Mouse (Mus musculus) layer of hippocampus, postnatal 25 days (tissue): ENCODE measurements at regions not wholly inside any gene's neighbourhood (a gene's known extent, or its start where the extent isn't known, plus 50 kb on each side); places are given as distances from the start of the nearest gene placed in this dataset.

ENCODE experiments used
- DNase-seq, 2 experiments: peaks; one replicate each; pipeline ENCODE4 v3.0.0; 2022; ENCODE audit warnings: mixed read lengths in 2 of 2, low spot score in 1 of 2; ENCODE audit errors: extremely low spot score in 1 of 2

DNA sequence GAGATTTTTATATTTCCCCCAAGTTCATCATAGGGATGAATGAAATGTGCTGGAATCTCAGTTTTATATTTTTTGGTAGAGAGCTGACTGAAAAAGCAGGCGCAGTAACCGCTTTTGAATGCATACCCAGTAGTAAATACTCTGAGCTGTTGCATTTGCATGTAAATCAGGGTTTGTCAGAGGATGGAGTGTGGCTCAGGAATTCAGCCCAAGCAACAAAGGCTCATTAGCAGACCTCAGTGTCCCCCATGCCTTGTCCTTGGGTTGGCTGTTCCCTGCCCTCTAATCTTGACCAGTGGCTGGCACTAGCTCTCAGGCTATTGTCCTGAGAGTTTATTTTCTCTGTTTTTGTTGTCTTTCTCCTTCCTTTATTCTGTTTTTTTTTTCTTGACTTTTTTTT, 258.4 kb downstream of the Slc4a3 start:
- no peak for DNase-seq

DNA sequence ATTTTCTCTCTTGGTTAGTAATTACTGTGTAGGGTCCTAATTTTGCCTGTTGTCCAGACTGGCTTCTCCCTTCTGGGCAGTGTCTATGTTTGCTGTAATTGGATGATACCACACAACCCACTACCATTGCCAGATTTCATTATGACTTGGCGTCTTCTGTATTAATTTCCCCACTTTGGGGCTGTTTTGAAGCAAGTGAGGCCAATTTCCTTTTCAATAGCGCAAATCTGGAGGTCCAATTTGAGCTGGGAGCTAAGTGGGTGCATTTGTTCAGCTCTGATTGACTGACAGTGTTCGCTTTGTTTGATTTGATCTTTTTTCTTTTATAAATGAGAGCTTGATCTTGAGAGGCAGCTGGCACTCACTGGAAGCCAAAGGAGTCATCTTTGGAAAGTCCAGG, 266.4 kb downstream of the Slc4a3 start:
- DNase-seq: no peak

DNA sequence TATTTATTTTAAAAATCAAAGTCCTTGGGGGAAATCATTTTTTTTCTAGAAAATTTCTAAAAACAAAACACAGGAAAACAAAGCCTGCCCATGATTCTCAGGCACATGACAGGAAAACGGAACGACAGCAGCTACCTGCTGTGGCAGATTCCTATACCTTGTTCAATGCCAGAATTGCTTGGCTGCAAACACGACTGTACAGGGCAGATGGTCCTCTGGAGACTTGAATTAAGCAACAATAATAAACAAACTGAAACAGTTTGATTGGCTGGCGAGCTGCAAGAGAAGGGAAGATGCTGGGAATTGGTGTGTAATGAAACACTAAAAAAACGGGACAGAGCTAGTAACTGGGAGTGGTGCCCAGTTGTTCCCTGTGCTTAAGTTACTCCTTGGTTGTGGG, 280.1 kb downstream of the Slc4a3 start:
- peak in 1 of 2 experiments; percentile 11 for DNase-seq

DNA sequence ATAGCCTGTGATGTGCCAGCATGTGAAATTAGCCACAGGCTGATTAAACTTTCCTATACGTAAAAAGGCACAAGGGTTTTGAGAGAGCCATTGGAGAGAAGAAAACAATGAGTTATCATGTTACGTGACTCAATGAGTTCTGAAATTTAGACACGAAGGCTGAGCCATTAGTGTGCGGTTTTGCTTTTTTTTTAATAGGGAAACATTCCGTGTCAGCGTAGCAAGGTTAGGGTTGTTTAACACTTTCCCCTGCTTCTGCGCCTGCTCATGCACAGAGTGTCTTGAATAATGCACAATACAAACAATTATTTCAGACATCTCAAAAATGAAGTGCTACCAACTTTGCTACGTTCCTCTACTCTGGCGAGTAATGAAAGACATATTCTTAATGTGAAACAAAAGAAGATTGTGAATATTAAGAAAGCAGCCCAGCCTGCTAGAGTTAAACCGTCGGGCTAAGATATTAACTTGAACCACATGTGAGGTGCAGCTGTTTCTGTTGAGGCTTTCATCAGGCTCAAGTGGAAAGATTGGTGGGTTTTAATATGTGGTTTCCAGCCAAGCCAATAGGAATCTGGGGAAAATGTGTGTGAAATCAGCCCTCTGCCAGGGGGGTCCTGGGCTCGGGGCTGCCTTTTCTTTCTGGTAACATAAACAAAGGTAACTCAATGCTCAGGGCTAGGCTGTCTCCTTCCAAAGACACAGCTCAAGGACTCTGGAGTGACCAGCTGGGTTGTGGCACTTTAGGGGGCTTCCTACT, 287.2 kb downstream of the Slc4a3 start:
- DNase-seq: no peak

DNA sequence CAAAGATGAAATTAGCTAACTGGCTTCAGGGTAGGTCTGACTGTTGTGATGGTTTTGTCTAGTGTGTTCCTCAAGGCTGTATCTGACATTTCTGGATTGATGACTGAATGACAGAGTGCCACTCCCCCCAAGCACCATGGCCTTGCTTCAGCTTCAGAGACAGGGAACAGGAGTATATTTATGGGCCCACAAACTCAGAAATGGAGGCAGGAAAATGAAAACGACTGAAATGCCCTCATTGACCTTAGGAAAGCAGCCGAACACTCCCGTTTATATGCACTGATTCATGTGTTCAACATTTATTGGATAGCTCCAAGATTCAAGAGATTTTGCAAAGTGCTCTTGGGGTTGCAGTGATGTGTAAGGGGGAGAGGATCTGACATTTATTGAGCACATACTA, 288.3 kb downstream of the Slc4a3 start:
- no peak for DNase-seq

DNA sequence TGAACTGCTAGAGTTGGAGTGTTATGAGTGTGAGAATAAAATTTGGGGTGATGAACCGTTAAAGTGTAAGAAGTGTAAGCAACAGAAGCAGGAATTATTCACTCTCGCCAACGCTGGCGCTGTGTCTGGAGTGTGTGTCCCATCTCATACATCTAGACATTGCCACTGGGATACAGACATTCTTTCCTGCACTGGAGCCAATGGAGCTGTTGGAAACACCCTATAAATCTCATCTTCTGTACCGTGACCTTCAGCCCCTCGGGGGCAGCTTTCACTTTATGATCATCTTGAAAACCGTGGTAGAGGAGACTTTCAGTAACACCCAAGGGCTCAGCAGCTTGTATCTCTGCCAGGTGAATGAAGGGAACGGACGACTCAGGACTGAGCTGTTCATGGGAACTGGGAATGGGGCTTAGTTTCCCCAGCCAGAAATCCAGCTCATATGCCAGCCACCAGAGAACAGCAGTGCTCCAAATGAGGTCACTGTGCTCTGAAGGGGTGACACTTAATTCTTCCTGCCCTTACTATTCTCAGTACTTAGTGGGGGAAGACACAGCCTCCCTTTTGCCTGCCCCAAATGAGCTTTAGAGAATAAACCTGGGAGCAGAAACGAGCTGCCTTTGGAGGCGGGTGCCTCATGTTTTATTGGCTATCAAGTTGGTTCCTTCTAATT, 293.6 kb downstream of the Slc4a3 start:
- no peak for DNase-seq

DNA sequence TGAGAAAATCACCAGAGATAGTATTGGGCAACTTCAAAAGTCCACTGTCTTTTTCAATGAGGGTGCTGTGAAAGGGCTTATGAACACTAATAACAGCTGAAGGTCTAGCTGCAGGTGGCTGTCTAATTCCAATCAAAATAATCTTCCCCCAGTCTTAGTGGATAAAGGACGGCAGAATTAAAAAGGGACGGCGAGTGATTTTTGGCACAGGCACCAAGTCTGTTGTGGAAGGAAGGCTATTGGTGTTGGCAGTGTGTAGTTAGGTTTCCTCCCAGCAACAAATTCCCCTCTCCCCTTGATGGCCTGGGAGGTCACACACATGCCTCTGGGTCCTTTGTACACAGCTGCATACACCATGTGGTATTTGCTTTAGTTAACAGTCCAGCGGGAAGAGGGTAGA, 296.3 kb downstream of the Slc4a3 start:
- DNase-seq: no peak

DNA sequence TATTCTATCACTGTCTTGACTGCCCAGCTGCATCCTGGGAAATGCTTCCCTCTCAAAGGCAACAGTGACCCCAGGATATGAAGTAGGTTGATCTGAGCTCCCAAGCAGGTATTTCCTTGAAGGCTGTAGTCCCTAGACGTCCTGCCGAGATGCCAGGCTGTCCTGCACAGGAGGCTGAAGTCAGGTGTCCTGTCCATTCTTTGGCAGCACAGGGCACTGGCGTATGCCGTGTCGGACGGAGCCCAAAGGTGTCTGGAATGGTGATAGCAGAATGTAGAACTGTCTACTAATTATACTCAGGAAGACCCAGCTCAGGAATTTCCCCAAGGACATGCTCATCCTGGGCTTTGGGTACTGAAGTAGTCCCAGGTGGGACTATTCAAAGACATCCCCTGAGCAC, 297.3 kb downstream of the Slc4a3 start:
- no peak for DNase-seq

DNA sequence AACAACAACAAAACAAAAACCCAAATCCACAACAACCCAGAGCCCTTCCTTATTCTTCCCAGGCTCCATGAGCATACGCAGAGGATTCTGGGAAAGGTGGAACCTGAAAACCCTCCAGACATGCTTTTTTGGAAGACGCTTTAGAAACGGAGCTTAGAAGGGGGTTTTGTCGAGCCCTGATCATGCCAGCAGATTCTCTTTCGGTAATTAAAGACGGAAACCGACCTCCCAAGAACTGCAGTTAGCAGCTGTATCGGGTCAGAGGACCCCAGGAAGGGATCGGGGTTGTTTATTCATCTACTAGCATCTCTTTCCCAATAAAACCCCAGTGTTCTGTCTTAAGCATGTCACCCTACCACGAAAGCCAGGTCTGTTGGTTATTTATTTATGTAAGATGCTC, 298.1 kb downstream of the Slc4a3 start:
- DNase-seq: no peak

DNA sequence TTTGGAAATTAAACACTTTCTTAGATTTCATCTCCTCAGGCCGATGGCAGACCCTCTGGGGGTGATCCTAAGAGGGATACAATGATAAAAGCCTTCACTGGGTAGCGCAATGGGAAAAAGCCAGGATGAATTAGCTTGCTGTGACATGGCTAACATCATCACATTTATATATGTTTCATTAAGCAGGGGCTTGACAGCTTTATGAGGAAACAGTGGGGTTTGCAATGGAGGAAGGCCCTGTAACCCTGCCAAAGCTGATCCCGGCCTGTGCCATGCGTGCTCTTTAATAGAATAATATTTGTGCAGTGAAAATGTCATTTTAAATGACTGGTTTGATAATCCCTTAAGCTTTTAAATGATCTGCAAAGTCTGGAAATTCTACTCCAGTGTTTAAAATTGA, 298.5 kb downstream of the Slc4a3 start:
- no peak for DNase-seq

DNA sequence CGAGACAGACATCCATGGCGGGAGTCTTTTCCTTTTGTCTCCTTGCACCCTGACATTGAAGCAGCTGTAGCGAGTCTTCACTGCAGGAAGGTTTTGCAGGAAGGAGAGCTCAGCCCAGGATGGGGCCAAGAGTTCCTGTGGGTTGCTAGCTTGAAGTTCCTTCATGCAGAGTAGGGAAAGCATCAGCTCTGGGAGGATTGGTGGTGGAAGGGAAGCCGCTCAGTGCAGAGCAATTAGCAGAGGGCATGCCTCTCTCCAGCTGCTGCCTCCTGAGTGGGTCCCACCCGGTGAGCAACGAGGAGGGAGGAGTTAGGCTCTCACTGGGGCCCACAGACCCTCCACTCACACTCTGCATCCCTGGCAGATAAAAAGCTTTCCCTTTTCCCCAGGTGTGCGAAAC, 298.9 kb downstream of the Slc4a3 start:
- DNase-seq: no peak

DNA sequence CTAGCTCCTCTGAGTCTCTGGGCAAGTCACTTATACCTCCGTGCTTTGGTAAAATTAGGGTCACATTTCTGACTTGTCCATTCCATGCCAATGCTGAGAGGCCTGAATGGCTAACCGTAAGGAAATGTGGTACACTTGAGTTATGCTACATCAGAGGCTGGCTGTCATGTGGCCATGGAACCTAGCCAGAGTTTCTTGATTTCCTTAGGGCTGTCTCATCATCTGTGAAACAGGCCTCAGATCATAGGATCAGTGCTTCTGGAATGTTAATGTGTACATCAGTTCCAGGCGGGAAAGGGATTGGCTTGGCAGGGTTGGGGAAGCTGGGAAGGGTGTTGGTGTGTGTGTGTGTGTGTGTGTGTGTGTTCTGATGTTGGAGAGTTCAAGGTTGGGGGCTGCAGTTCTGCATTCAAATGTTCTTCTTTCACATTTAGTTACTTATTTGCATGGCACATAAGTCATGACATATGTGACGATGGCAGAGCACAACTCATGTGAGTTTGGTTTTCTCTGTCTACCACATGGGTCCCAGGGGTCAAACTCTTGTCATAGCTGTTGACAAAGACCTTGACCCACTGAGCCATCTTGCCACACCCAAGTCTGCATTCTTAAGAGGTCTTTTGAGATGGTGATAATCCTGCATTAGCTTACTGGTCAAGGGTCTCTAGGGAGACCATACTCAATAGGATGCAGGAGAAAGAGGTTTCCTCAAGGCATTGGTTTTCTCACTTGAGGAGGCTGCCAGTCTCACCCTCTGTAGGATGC, 299.9 kb downstream of the Slc4a3 start:
- no peak for DNase-seq

DNA sequence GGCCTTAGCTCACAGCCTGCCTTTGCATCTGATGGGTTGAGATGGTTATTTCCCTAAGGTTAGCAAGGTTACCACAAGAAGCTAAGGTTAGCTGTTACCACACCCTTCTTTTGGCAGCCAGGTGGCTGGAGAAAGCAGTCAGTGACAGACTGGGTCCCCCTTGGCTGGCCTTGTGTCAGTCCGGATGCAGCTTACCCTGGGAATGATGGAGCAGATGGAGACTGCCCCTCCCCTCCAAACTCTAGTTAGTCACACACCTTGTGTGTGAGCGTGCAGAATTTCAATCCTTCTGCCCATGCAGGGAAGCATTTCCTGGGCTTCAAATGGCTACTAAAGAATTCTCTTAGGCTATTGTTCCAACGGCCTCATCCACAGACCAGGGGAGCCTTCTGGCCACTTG, 301.6 kb downstream of the Slc4a3 start:
- DNase-seq: no peak

DNA sequence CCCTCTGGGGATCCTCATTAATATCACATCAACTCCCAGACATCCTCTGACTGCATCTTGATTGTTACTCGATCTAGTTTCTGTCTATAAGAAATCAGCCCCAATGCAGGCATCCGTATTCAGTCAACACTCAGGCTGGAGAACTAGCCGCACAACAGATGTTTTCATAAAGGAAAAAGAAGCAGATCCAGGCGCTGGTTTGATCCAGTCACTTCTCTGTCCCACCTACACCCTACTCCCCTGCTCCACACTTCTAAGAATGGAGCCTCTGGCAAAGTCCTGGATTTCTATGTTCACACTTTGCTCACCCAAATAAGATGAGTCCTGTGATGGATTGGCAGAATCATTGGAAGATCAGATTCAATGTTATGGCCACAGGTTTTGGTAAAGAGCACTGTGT, 302.4 kb downstream of the Slc4a3 start:
- DNase-seq: no peak

DNA sequence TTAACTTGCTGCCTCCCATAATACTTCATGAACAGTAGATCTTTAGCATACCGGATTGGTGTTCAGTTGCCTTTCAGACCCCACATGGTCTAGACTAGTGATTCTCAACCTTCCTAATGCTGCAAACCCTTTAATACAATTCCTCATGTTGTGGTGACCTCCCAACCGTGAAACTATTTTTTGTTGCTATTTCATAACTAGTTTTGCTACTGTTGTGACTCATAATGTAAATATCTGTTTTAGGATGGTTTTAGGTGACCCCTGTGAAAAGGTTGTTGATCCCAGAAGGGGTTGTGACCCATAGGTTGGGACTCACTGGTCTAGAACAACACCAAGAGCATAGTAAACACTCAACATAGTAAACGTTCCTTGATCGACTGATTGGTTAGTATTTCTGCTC, 304.1 kb downstream of the Slc4a3 start:
- DNase-seq: no peak

DNA sequence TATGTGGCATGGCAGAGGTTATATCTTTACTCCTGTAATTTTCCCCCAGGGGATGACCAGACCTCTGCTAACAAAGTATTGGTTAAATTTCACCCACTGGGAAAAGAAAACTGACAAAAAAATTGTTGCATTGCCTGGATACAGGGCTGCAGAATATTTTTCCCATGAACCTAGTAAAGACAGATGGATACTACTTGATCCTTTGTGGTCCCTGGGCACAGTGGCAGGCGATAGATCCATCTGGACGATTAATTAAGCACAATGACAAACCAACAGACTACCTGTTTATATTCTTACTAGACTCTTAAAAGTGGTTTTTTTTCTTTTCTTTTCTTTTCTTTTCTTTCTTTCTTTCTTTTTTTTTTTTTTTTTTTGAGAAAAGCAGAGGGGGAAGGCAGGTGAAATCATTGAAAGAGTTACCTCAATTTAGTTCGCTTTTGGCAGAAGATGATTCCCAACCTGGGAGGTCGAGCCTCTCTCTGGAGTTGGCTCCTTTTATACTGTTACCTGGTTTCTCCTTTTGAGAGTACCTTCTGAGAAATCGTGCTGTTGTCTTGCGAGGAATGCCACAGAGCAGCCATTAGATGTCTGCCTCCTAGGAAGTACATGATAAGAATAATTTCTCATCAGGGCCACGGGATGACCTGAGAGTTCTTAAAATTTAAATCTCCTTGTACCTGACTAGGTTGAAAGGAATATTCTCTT, 312.6 kb downstream of the Slc4a3 start:
- DNase-seq: no peak

DNA sequence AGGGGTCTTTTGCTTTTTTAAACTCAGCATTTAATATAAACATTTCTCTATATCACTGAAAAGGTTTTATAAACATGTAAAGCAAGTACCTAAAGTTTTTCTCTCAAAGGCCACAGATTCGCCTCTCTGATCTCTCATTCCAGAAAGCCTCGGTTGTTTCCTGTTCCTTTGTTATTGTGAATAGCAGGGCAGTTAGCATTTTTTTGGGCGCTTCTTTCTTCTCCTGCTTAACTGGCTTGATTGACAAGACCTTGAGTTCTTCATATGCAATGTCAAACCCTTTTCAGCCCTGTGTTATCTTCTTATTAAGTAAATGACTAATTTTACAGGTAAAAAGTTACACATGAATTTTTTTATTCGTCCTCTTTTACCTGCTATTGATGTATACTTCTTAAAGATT, 316.7 kb downstream of the Slc4a3 start:
- no peak for DNase-seq

DNA sequence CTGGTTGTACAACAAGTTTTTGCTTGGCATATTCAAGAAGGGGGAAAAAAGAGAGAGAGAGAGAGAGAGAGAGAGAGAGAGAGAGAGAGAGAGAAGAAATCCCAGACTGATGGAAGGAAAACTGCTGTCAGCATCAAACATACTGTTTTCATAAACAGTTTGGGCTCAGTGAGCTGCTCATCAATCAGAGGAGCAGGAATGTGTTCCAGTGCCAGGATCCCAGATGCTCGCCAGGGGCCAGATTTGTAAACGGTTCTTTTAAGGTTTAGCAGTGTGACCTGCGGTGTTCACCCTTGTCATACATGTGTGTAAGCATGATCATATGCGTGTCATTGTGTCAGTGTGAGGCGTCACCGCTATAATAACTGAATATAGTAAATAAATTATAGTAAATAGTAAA, 320.5 kb downstream of the Slc4a3 start:
- no peak for DNase-seq

DNA sequence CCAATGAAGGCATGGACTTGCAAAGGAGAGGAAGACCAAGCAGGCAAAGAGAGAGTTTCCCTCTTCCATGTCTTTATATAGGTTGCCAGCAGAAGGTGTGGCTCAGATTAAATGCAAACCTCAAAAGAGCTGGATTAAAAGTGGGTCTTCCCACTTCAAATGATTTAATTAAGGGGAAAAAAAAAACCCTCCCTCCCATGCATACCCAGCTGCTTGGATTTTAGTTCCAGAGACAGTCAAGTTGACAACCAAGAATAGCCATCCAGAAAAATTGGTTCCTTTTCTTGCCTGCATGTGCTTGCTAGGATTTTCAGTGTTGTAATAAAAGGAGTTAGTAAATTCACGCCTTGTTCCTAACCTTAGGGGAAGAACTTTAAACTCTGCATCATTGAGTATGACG, 323.3 kb downstream of the Slc4a3 start:
- DNase-seq: no peak

DNA sequence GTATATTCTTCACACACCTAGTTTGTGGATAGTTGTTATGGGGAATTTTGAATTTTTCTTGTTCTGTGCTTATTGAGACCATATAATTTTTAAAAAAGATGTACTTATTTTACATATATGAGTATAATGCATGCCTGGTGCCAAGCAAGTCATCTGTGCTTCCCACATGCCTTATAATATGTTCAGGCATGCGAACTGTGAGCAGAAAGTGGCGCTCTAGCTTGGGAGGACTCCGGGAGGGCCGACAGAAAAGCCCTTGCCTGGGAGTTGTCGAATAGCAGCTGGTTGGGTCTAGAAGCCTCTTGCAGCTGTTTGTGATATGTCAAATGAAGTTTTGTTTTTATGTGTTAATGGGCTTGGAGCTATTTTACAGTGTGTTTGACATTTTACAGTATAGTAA, 323.8 kb downstream of the Slc4a3 start:
- no peak for DNase-seq

DNA sequence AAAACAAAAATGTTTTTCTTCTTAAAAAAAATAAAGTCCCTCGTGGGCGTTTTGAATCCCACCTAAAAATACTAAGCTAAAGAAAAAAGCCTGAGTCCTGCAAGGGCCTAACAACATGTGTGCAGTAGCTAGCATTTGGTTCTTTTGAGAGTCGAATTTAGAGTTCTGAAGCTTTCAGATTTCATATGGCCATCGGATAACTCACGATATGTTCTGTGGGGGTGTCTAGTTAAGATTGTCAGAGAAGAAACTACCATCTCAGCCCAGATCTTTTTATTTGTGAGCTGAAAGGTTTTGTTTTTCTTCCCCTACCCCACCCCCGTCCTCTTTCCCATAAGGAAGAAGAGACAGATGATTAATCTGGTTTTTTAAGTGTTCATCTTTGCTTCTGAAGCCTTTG, 327.8 kb downstream of the Slc4a3 start:
- no peak for DNase-seq
